ENCODE assay signal across 8 mouse cellular contexts in the genomic region with DNA sequence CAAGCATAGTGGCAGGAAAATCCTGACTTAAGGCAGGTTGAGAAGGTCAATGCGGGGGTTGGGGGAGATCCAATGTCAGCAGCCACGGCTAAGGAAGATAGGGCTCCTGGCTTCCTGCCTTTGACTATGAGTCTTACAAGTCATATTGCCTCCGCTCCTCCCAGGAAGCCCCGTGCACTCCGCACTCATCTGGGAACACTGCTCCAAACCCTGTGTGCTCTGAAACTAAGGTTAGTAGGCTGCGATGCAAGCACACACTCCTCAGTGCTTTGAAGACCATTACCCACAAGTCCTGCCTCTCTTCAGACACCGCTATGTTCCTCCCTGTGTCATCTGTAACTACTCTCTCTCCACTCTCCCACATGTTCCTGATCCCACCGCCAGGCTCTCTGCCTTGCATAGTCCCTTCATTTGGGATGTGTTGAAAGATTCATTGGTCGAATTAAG.
A peak's percentile ranks its signal among the peaks of the same experiment; 100 is the strongest.
DNase-seq lines count a peak whose midpoint lies in the region; ATAC-seq lines count a peak whose summit lies in the region.

No protein-coding gene starts in this region.

- no peak overlapping the region for H3K27ac ChIP-seq in forebrain, embryonic 13.5 days
- no peak overlapping the region for H3K27ac ChIP-seq in forebrain, embryonic 12.5 days
- H3K27ac ChIP-seq in lung, embryonic 16.5 days (ENCODE audit: low read length), result peak overlapping the region; percentile 74

- no peaks in the 10 kb centered on the region; the same call in 1 of the 2 replicates for H3K9me3 ChIP-seq in forebrain, embryonic 13.5 days (replicated peaks)
- no peaks in the 10 kb centered on the region for H3K9me3 ChIP-seq in forebrain, embryonic 12.5 days
- no peaks in the 10 kb centered on the region; the same call in 1 of the 2 replicates for H3K9me3 ChIP-seq in lung, embryonic 16.5 days (ENCODE audit: control insufficient read depth, low read length)

- H3K4me1 ChIP-seq in forebrain, embryonic 13.5 days, result peaks cover 20% of the 10 kb centered on the region; the same call in 1 of the 2 replicates
- peaks cover 16% of the 10 kb centered on the region for H3K4me1 ChIP-seq in forebrain, embryonic 12.5 days
- peaks cover 21% of the 10 kb centered on the region for H3K4me1 ChIP-seq in lung, embryonic 16.5 days (replicated peaks; ENCODE audit: control insufficient read depth, insufficient read depth, low read length)

- H3K9ac ChIP-seq in forebrain, embryonic 13.5 days, result no peak overlapping the region
- H3K9ac ChIP-seq in forebrain, embryonic 12.5 days, result no peak overlapping the region
- peak overlapping the region; percentile 53 for H3K9ac ChIP-seq in lung, embryonic 16.5 days (ENCODE audit: low read length)

- H3K27me3 ChIP-seq in forebrain, embryonic 13.5 days, result peaks cover 9% of the 10 kb centered on the region; the same call in 1 of the 2 replicates
- H3K27me3 ChIP-seq in forebrain, embryonic 12.5 days, result peaks cover 14% of the 10 kb centered on the region
- no peaks in the 10 kb centered on the region; the same call in 1 of the 2 replicates for H3K27me3 ChIP-seq in lung, embryonic 16.5 days (ENCODE audit: control insufficient read depth, insufficient read depth, low read depth, low read length)

- ATAC-seq in forebrain, embryonic 13.5 days, result no peak
- no peak for ATAC-seq in forebrain, embryonic 12.5 days (ENCODE audit: low FRiP score)
- ATAC-seq in lung, embryonic 16.5 days (ENCODE audit: low read depth), result no peak
- no peak for ATAC-seq in erythroblast, adult 5-6 weeks (replicated peaks; ENCODE audit: low FRiP score, poor library complexity, severe bottlenecking)

- no peak overlapping the region for H3K4me3 ChIP-seq in forebrain, embryonic 13.5 days
- no peak overlapping the region for H3K4me3 ChIP-seq in forebrain, embryonic 12.5 days (replicated peaks)
- peak overlapping the region; percentile 72 for H3K4me3 ChIP-seq in lung, embryonic 16.5 days (ENCODE audit: low read length)

- peak overlapping the region; percentile 82; the same call in 1 of the 2 replicates for H3K4me2 ChIP-seq in forebrain, embryonic 13.5 days
- no peak overlapping the region for H3K4me2 ChIP-seq in forebrain, embryonic 12.5 days
- peak overlapping the region; percentile 83 for H3K4me2 ChIP-seq in lung, embryonic 16.5 days (ENCODE audit: low read depth, low read length)

- H3K36me3 ChIP-seq in forebrain, embryonic 13.5 days (ENCODE audit: poor library complexity, severe bottlenecking), result peaks cover 9% of the 10 kb centered on the region
- H3K36me3 ChIP-seq in forebrain, embryonic 12.5 days (replicated peaks), result no peaks in the 10 kb centered on the region
- H3K36me3 ChIP-seq in lung, embryonic 16.5 days (ENCODE audit: control insufficient read depth, insufficient read depth, low read length), result no peaks in the 10 kb centered on the region; the same call in 1 of the 2 replicates

- DNase-seq in forelimb bud, embryonic 11.5 days (ENCODE audit: low read depth, low spot score), result peak; percentile 56
- peak; percentile 69 for DNase-seq in kidney, adult 18-20 months
- no peak for DNase-seq in cerebellum, postnatal 25 days
- DNase-seq in MN1 (ENCODE audit: low spot score), result no peak

- 90% methylated on average over 9 of the region's 9 CpGs for WGBS in forebrain, embryonic 13.5 days
- 84% methylated on average over 9 of the region's 9 CpGs for WGBS in forebrain, embryonic 12.5 days
- WGBS in lung, embryonic 16.5 days, result 39% methylated on average over 9 of the region's 9 CpGs

Comparison
In these comparisons a context has a peak if more than half of its experiments do, and no peak if none do; other contexts are left out.
1. DNase-seq: peak in forelimb bud, embryonic 11.5 days (single experiment) and kidney, adult 18-20 months (single experiment); none in cerebellum, postnatal 25 days (0 of 2) and MN1 (single experiment).